Mouse (Mus musculus) lung, embryonic 16.5 days (tissue): ENCODE measurements around the gene Scrg1. TPM values are rescaled to one million over a fixed set of nuclear protein-coding genes. Genes with fewer than 3 reads are reported as not detected.
A peak's percentile ranks its signal among the peaks of the same experiment; 100 is the strongest.

ENCODE experiments used
- ATAC-seq: fragments of 200-750 bp; cut with Nextera tagmentation; 2 replicates; pipeline ENCODE4 v1.8.0; 2017; ENCODE audit warnings: low read depth, mild to moderate bottlenecking, moderate library complexity
- H3K27ac ChIP-seq: fragments of 300-500 bp; sonication (generic); 2 replicates; pipeline ENCODE4 v1.5.1; 2014; ENCODE audit warnings: mild to moderate bottlenecking, control low read depth, low read length
- H3K27me3 ChIP-seq: fragments of 300-500 bp; sonication (generic); 2 replicates; pipeline ENCODE4 v1.6.1; 2014; ENCODE audit warnings: low read depth, low read length, mixed read lengths; ENCODE audit not compliant: control insufficient read depth, insufficient read depth
- H3K36me3 ChIP-seq: fragments of 300-500 bp; sonication (generic); 2 replicates; pipeline ENCODE4 v1.6.1; 2014; ENCODE audit warnings: low read length; ENCODE audit not compliant: control insufficient read depth, insufficient read depth
- H3K4me1 ChIP-seq: fragments of 300-500 bp; sonication (generic); replicated peaks from 2 replicates; pipeline ENCODE4 v1.6.1; 2014; ENCODE audit warnings: low read length, mixed read lengths; ENCODE audit not compliant: control insufficient read depth, insufficient read depth
- H3K4me2 ChIP-seq: fragments of 300-500 bp; sonication (generic); 2 replicates; pipeline ENCODE4 v1.6.1; 2014; ENCODE audit warnings: low read depth, low read length, control low read depth
- H3K4me3 ChIP-seq: fragments of 300-500 bp; sonication (generic); 2 replicates; pipeline ENCODE4 v1.5.1; 2014; ENCODE audit warnings: mild to moderate bottlenecking, low read length, control low read depth
- H3K9ac ChIP-seq: fragments of 300-500 bp; sonication (generic); 2 replicates; pipeline ENCODE4 v1.6.1; 2014; ENCODE audit warnings: low read length, control low read depth
- H3K9me3 ChIP-seq: fragments of 300-500 bp; sonication (generic); 2 replicates; pipeline ENCODE4 v1.6.1; 2016; ENCODE audit warnings: low read length; ENCODE audit not compliant: control insufficient read depth
- whole genome bisulfite sequencing: fragments of 180-500 bp; shearing (Covaris S2); extraction: QIAGEN DNeasy Blood & Tissue Kit; methylation state at CpG from one replicate; pipeline ENCODE4 v1.1.7; 2014; 5-methylcytosine and 5-hydroxymethylcytosine counted together
- polyA plus RNA-seq: library from polyadenylated mRNA; unstranded; fragments of >200 nt; fragmentation: Nextera tagmentation; extraction: Ambion mirVana; gene quantifications from 2 replicates; pipeline ENCODE4 v1.2.1, GENCODE M21; 2015

Scrg1 gene
- polyA plus RNA-seq = 0.64 and 0.68 TPM in 2 replicates

DNA sequence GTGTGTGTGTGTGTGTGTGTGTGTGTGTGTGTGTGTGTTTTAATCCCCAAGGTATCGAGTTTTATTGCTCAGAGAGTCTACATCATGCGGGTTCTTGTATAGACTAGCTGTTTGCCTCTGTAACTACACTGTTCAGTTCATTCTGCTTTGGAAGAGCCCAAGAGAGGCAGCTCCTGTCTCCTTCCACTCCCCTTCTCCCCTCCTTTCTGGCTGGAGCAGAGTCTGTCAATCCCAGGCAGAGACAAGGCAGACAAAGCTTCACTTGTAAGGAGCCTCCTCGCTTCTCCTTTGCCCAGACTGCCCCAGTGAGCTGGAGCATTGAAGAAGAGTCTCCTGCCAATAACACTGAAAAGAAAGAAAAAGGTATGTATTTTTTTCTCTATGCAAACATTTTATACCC, at the start of gene Scrg1:
Scrg1 (plus strand) TSS at position 159 of the 400 bp plus-strand sequence.
- no peak within 1 kb of the TSS for H3K9ac ChIP-seq
- H3K4me2 ChIP-seq = no peak within 1 kb of the TSS
- ATAC-seq = no peak
- no peaks in the 10 kb centered on the region for H3K27me3 ChIP-seq
- 80% methylated on average over 3 of the region's 3 CpGs for WGBS
- 0 out of 2 replicates have a peak, but pooled peaks cover 3% of the 10 kb centered on the region for H3K4me1 ChIP-seq
- no peaks in the 10 kb centered on the region for H3K36me3 ChIP-seq
- H3K4me3 ChIP-seq = no peak within 1 kb of the TSS
- H3K9me3 ChIP-seq = no peaks in the 10 kb centered on the region
- no peak within 1 kb of the TSS for H3K27ac ChIP-seq

DNA sequence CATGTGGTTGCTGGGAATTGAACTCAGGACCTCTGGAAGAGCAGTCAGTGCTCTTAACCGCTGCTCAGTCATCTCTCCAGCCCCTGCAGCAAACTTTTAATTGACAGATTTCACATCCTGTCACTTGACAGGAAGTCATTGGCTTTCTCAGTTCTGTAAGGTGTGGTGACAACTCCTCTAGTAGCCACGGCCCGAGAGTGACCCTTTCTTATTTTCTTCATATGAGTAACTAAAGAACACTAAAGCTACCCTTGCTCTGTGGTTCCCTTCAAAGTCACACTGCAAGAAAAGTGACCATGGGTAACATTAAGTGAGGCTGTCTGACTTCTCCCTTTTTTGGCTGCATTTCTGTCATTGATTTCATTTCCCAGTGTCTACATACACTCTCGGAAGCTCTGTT, 49.4 kb upstream of the Scrg1 start:
- Histone ChIP-seq H3K4me1 (peaks cover 3% of the 10 kb centered on the region; the same call in 1 of the 2 replicates), H3K4me3 (no peak overlapping the region), H3K9me3 (no peaks in the 10 kb centered on the region), H3K4me2 (no peak overlapping the region), H3K36me3 (no peaks in the 10 kb centered on the region), H3K27ac (no peak overlapping the region), H3K27me3 (peaks cover 10% of the 10 kb centered on the region), H3K9ac (no peak overlapping the region)
- WGBS = 77% methylated on average over 4 of the region's 4 CpGs
- no peak for ATAC-seq

DNA sequence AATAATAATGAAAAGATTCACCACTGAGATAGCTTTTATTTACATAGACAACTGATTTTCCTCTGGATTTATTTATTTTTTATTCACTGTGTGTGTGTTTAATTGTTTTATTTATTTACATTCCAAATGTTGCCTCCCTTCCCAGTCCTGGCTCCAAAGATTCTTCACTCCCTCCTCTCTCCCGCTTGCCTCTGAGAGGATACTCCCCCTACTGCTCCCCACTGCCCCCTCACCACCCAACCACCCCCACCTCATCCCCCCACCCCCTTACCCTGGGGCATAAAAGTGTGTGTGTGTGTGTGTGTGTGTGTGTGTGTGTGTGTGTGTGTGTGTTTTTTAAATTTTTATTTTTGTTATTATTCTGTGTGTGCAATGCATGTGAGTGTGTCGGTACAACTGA, 46.4 kb upstream of the Scrg1 start:
- ATAC-seq = no peak
- no peaks in the 10 kb centered on the region for H3K9me3 ChIP-seq
- H3K4me1 ChIP-seq = peaks cover 3% of the 10 kb centered on the region; the same call in 1 of the 2 replicates
- no peaks in the 10 kb centered on the region for H3K36me3 ChIP-seq
- H3K27me3 ChIP-seq = peaks cover 15% of the 10 kb centered on the region
- no peak overlapping the region for H3K4me2 ChIP-seq
- no peak overlapping the region for H3K4me3 ChIP-seq
- no peak overlapping the region for H3K9ac ChIP-seq
- 37% methylated on average over 2 of the region's 2 CpGs for WGBS
- H3K27ac ChIP-seq = no peak overlapping the region

DNA sequence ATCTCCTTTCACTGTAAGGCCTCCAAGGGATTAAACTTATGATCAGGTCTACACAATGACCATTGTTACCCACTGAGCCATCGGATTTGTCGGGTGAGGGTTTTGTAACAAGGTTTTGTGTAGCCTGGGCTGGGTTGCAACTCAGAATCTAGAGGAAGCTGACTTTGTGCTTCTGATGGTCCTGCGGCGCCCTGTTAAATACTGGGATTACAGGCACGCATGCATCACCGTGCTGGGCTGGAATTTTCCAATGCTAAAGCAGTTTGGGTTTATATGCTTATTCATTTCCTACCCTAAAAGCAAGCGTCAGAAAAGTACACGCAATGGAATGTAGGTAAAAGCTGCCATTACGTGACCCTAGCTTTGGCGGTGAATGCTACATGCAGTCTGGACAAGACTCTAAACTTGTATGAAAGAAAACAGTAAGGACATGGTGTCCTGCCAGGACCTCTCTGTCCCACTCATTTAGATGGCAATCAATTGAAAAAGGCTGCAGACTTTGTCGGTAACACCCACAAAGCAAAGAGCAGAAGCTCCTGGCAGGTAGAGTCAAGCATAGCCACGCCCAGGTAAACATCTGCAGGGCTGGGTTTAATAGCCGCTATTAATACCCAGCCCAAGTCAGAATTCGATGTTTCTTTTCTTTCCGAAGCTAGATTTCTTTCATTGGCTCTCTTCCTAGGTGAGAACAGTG, 45.8 kb upstream of the Scrg1 start:
- Histone ChIP-seq H3K27me3 (peaks cover 15% of the 10 kb centered on the region), H3K4me1 (peaks cover 3% of the 10 kb centered on the region; the same call in 1 of the 2 replicates), H3K36me3 (no peaks in the 10 kb centered on the region), H3K9me3 (no peaks in the 10 kb centered on the region), H3K9ac (no peak overlapping the region), H3K4me3 (no peak overlapping the region), H3K27ac (no peak overlapping the region), H3K4me2 (peak overlapping the region; percentile 16; the same call in 1 of the 2 replicates)
- no peak for ATAC-seq
- 32% methylated on average over 15 of the region's 15 CpGs for WGBS

DNA sequence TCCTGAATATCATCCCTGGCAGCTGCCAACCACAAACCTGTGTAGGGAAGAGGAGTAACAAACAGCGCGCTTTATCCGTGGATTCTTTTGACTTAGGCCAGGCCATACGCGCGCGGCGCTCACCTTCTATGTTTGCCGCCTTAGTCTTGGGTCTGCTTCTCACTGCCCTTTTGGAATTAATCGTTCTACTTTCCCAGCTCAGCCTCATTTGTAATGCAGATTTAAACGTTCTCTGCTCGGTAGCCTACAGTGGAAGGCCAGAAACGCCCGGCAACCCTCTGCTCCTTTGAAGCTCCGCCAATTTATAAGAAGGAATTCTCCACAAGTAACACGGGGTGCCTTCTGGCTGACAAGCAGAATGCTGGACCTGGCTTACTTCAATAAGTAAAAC, 45.3 kb upstream of the Scrg1 start:
- Histone ChIP-seq H3K4me2 (peak overlapping the region; percentile 16; the same call in 1 of the 2 replicates), H3K36me3 (no peaks in the 10 kb centered on the region), H3K27me3 (peaks cover 15% of the 10 kb centered on the region), H3K9ac (no peak overlapping the region), H3K4me3 (no peak overlapping the region), H3K4me1 (peaks cover 3% of the 10 kb centered on the region; the same call in 1 of the 2 replicates), H3K27ac (no peak overlapping the region), H3K9me3 (no peaks in the 10 kb centered on the region)
- 12% methylated on average over 16 of the region's 16 CpGs for WGBS
- ATAC-seq = no peak

DNA sequence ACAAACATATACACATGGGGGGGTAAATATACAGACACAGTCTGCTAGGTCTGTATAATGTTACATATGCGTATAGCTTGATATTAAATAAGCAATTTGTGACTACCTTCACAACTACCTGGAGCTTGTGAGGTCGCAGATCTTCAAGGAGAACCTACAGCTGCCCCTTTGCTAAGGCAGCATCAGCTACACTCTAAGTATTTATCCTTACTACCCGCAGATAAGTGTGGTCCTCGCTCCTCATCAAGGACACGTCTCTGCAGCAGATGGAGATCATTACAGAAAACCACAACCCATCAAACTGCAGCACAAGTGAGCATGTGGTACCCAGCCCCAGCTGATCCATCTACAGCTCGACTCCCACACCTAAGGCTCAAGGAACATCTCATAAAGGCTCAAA, 44.4 kb upstream of the Scrg1 start:
- Histone ChIP-seq H3K36me3 (no peaks in the 10 kb centered on the region), H3K27me3 (peaks cover 15% of the 10 kb centered on the region), H3K4me1 (peaks cover 3% of the 10 kb centered on the region; the same call in 1 of the 2 replicates), H3K9me3 (no peaks in the 10 kb centered on the region), H3K9ac (no peak overlapping the region), H3K4me2 (no peak overlapping the region), H3K27ac (no peak overlapping the region), H3K4me3 (no peak overlapping the region)
- WGBS = 60% methylated on average over 6 of the region's 6 CpGs
- ATAC-seq = no peak

DNA sequence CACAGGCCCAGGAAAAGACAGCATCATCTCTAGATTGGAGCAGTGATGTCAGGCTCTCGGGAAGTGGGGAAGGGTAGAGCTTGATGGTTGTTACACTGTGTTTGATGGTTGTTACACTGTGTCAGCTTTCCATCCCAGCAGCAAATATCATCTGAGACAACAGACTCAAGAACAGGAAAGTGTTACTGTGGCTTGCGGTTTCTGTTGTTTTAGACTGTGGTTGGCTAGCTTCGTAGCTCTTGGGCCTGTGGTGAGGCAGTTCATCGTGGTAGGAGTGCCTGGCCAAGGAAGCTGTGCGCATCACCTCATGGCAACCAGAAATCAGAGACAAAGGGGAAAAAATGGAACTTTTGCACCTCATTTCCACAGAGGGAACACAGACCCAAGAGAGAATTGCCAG, 38.9 kb upstream of the Scrg1 start:
- Histone ChIP-seq H3K9me3 (no peaks in the 10 kb centered on the region), H3K27ac (no peak overlapping the region), H3K4me1 (no peaks in the 10 kb centered on the region), H3K36me3 (no peaks in the 10 kb centered on the region), H3K27me3 (peaks cover 3% of the 10 kb centered on the region; the same call in 1 of the 2 replicates), H3K9ac (no peak overlapping the region), H3K4me2 (no peak overlapping the region), H3K4me3 (no peak overlapping the region)
- no peak for ATAC-seq
- WGBS = 86% methylated on average over 5 of the region's 5 CpGs

DNA sequence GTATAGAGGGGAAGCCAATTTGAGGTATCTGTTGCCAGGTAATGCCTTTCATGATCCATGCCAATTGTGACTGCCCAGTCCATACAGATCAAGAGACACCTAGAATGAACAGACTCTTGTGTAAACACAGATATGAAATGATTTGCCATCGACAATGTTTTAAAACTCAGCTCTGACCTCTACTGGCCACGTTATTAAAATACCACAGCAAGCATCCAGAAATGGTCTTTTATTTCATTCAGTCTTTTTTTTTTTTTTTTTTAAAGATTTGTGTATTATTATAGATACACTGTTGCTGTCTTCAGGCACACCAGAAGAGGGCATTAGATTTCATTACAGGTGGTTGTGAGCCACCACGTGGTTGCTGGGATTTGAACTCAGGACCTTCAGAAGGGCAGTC, 29.6 kb upstream of the Scrg1 start:
- Histone ChIP-seq H3K9ac (no peak overlapping the region), H3K27me3 (peaks cover 5% of the 10 kb centered on the region), H3K27ac (no peak overlapping the region), H3K4me3 (no peak overlapping the region), H3K9me3 (no peaks in the 10 kb centered on the region), H3K36me3 (no peaks in the 10 kb centered on the region), H3K4me1 (peaks cover 3% of the 10 kb centered on the region; the same call in 1 of the 2 replicates), H3K4me2 (no peak overlapping the region)
- ATAC-seq = no peak
- 9% methylated on average over 3 of the region's 3 CpGs for WGBS

DNA sequence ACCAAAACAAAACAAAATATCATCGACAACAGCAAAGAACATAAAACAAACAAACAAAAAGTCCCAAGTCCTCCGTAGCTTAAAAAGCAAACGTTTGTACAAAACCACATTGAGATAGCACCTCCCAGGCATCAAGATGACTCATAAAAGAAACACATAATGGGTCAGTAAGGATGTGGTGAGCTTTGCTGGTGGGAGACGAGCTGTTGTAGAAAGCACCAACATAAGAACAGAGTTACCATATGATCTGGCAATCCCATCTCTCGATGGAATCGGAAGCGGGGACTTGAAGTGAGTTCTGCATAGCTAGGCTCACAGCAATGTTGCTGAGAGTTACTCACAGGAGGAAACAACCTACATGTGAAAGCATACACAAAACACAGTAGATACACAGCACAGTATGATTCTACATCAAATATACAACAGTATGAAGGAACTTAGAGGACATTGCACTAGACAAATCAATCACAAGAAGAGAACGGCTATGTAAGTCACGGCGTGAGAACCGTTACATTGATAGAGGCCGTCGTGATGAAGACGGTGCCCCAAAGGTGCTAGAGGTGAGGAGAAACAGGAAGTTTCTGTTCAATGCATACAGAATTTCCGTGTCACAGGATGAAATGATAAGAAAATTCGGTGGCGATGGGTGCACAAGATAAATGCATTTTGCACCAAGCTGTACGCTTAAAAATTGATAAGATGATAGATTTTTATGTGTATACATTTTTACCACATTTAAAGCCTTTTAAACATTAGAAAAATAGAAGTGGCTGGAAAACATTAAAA, 27.9 kb upstream of the Scrg1 start:
- H3K27me3 ChIP-seq = peaks cover 5% of the 10 kb centered on the region
- ATAC-seq = no peak
- no peak overlapping the region for H3K4me2 ChIP-seq
- 52% methylated on average over 18 of the region's 18 CpGs for WGBS
- H3K9me3 ChIP-seq = no peaks in the 10 kb centered on the region
- H3K36me3 ChIP-seq = no peaks in the 10 kb centered on the region
- no peak overlapping the region for H3K4me3 ChIP-seq
- H3K9ac ChIP-seq = no peak overlapping the region
- H3K4me1 ChIP-seq = peaks cover 3% of the 10 kb centered on the region; the same call in 1 of the 2 replicates
- H3K27ac ChIP-seq = no peak overlapping the region
